Mouse (Mus musculus) lung, adult 2 months (tissue): ENCODE measurements at regions not wholly inside any gene's neighbourhood (a gene's known extent, or its start where the extent isn't known, plus 50 kb on each side); places are given as distances from the start of the nearest gene placed in this dataset.

Experiments used
- CTCF ChIP-seq: fragments of 200-500 bp; IDR thresholded peaks from 2 replicates; pipeline ENCODE4 v1.5.1; 2011; ENCODE audit warnings: mild to moderate bottlenecking, low read length, control low read depth; ENCODE audit not compliant: insufficient read depth
- POLR2A ChIP-seq: fragments of 200-500 bp; IDR thresholded peaks from 2 replicates; pipeline ENCODE4 v1.6.1; 2011; ENCODE audit warnings: low read depth, mild to moderate bottlenecking, control low read depth, low read length, borderline replicate concordance; ENCODE audit errors: extremely low read depth

- TF ChIP-seq CTCF = no peak
- no peak for TF ChIP-seq POLR2A
These were observed 63.2 kb upstream of the Slc22a23 start for GRCm38 (mm10) chr13:34408007-34408668.
